Mouse (Mus musculus) thymus, adult 2 months (tissue): ENCODE measurements around the gene Haus5. TPM values are rescaled to one million over a fixed set of nuclear protein-coding genes. Genes with fewer than 3 reads are reported as not detected.

Experiments
- DNase-seq: peaks from one replicate; pipeline ENCODE4 v3.0.0; 2021
- H3K27ac ChIP-seq: fragments of 200-500 bp; 2 replicates; pipeline ENCODE4 v1.5.1; 2012; ENCODE audit warnings: low read length, control low read depth; ENCODE audit not compliant: control insufficient read depth, insufficient read depth
- H3K27me3 ChIP-seq: fragments of 200-500 bp; 2 replicates; pipeline ENCODE4 v1.6.1; 2012; ENCODE audit warnings: mild to moderate bottlenecking, low read length, moderate library complexity, mixed read lengths; ENCODE audit not compliant: control insufficient read depth, insufficient read depth
- H3K36me3 ChIP-seq: fragments of 200-500 bp; 2 replicates; pipeline ENCODE4 v1.6.1; 2012; ENCODE audit warnings: mild to moderate bottlenecking, low read length, moderate library complexity; ENCODE audit not compliant: control insufficient read depth, insufficient read depth
- H3K4me1 ChIP-seq: fragments of 200-500 bp; replicated peaks from 2 replicates; pipeline ENCODE4 v1.6.1; 2012; ENCODE audit warnings: low read length; ENCODE audit not compliant: control insufficient read depth, insufficient read depth
- H3K4me3 ChIP-seq: fragments of 200-500 bp; 2 replicates; pipeline ENCODE4 v1.5.1; 2012; ENCODE audit warnings: mild to moderate bottlenecking, low read length, control low read depth, moderate library complexity; ENCODE audit not compliant: control insufficient read depth, insufficient read depth
- CTCF ChIP-seq: fragments of 200-500 bp; IDR thresholded peaks from 2 replicates; pipeline ENCODE4 v1.5.1; 2012; ENCODE audit warnings: mild to moderate bottlenecking, control low read depth, low read length, moderate library complexity, borderline replicate concordance; ENCODE audit not compliant: control insufficient read depth, poor library complexity, insufficient read depth; ENCODE audit errors: extremely low read depth
- POLR2A ChIP-seq: fragments of 200-500 bp; IDR thresholded peaks from 2 replicates; pipeline ENCODE4 v1.6.1; 2012; ENCODE audit warnings: mild to moderate bottlenecking, low read length, control low read depth, moderate library complexity; ENCODE audit not compliant: control insufficient read depth, poor library complexity, insufficient read depth; ENCODE audit errors: extremely low read depth
- WGBS: fragments of 180-500 bp; shearing (Covaris S2); methylation state at CpG from one replicate; pipeline ENCODE4 v1.1.7; 2018; 5-methylcytosine and 5-hydroxymethylcytosine counted together
- polyA plus RNA-seq: library from polyadenylated mRNA; depleted of rRNA; stranded (reverse); fragments of >200 nt; gene quantifications from 2 replicates; pipeline ENCODE4 v1.2.3, GENCODE M21; 2012

Gene Haus5
- polyA plus RNA-seq, 1 experiment: 41.2 TPM

DNA sequence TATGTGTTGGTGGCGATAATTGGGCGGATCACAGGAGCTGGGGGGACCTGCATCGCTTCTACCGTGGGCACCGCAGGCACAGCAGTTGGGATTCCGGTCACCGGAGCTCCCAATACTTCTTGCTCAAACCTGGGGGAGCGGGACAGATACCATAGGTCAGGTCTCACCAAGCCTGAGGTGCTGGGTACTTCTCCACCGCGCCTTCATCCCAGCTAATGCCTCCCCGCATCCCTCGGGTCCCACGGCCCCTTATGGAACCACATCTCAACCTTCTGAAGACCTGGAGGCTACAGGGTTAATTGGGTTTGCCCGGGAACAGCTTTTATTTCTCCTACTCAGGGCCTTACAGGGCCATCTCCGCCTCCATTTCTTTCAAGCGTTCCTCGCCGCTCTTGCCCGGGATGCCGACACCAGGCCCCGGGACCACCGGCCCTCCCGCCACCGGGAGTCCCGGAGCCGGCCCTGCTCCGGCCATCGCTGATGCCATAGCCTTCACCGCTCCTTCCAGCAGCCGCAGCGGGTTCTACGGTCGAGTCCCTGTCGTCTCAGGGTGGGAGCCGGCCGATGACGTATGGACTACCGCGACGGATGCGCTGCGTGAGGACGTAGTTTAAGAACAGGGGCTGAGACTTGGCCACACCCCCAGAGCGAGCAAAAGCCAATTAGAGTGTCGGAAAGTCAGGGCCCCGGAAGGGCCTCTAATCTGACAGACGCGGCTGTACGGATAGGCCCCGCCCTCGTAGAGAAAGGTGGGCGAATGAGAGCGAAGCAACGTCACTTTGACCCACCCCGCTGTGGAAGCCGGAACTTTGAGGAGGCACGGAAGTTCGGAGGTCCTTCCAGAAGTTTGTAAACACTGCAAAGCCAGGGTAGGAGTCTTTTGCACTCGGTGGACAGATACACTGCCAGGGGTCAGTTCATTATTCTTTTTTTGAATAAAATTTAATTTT lies 14.9 kb downstream of the Haus5 start, which contains the start of gene Rbm42:
Gene Rbm42, minus strand, starts transcription at position 727 of the 950 bp plus-strand sequence.
- no peaks in the 10 kb centered on the region for H3K27me3 ChIP-seq
- H3K4me3 ChIP-seq: peak within 1 kb of the TSS; percentile 64
- peaks cover 36% of the 10 kb centered on the region for H3K36me3 ChIP-seq

DNA sequence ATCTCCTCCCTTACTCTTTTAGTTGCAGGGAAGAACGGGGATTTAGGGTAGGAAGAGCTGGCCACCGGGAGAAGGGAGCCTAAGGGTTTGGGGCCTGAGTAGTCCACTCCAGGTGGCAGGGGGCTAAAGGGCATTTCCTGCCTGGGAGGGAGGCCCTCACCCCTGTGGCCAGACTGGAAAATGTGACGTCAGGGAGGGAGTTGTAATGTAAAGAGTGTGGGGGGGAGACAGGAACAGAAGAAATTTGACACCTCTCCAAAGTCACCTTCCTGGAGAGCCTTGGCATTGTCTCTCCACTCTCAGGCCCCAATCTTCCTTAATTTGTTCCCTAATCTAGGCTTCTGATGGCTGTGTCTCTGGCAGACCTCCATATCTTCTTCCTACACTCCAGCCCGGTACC lies 25.7 kb downstream of the Haus5 start:
- WGBS: 40% methylated on average over 4 of the region's 4 CpGs
- peaks cover 34% of the 10 kb centered on the region for H3K36me3 ChIP-seq
- peaks cover 7% of the 10 kb centered on the region; the same call in 1 of the 2 replicates for H3K27me3 ChIP-seq
- H3K4me1 ChIP-seq: no peaks in the 10 kb centered on the region
- no peak for DNase-seq
- TF ChIP-seq POLR2A (no peak), CTCF (no peak)
- no peak overlapping the region for H3K4me3 ChIP-seq
- H3K27ac ChIP-seq: no peak overlapping the region

More for the DNA sequence above, 14.9 kb downstream of the Haus5 start, which contains the start of gene Rbm42:
- 2% methylated on average over 59 of the region's 59 CpGs for WGBS
- H3K4me1 ChIP-seq: peaks cover 5% of the 10 kb centered on the region
- TF ChIP-seq POLR2A (peak; percentile 68), CTCF (peak; percentile 48; the same call in 1 of the 2 replicates)
- DNase-seq: peak; percentile 99
- no peak within 1 kb of the TSS for H3K27ac ChIP-seq

DNA sequence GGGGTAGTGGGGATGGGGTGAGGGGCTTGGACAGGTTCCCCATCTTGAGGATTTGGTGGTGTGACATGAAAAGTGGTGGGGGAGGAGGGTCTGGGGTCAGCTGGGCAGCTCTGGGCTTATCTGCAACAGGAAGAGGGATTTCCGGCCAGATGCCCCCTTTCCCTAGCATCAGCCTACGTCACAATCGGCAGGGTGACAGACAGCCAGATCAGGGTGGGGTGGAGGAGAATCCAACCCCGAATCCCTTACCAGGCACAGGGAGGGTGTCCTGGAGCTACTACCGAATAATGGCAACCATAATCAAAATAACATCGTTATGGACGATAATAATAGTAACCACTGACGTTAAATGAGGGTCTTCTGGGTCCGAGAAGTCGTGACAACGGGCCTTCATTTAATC lies 28.4 kb downstream of the Haus5 start:
- Histone ChIP-seq H3K27me3 (peaks cover 20% of the 10 kb centered on the region), H3K4me1 (no peaks in the 10 kb centered on the region)
- WGBS: 34% methylated on average over 11 of the region's 11 CpGs

DNA sequence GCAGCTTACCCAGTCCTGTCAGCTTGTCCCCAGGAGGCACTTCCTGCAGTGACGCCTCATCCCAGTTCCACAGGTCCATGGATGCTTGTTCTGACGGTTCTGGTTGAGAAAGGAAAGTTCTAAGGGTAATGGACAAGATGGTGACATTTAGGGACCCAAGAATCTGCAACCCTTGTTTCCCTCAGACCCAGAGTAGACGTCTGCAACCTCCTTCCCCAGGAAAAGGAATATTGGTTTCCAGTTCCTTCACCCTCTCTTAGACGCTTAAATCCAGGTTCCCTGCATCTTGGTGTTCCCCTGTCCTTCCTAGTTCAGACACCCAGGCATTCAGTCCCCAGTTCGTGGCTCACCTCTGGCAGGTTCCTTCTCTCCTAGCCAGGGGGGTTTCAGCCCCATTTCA lies 29.0 kb downstream of the Haus5 start, which contains the start of gene Etv2:
Gene Etv2, minus strand, starts transcription at position 101 of the 400 bp plus-strand sequence.
- 10% methylated on average over 5 of the region's 5 CpGs for WGBS
- TF ChIP-seq POLR2A: no peak
- TF ChIP-seq CTCF: no peak
- DNase-seq: no peak
- Histone ChIP-seq H3K27me3 (peaks cover 20% of the 10 kb centered on the region), H3K36me3 (peaks cover 3% of the 10 kb centered on the region), H3K4me1 (no peaks in the 10 kb centered on the region), H3K4me3 (no peak within 1 kb of the TSS), H3K27ac (no peak within 1 kb of the TSS)

More for the DNA sequence above, 28.4 kb downstream of the Haus5 start:
- TF ChIP-seq CTCF: no peak
- no peak for TF ChIP-seq POLR2A
- Histone ChIP-seq H3K36me3 (peaks cover 8% of the 10 kb centered on the region), H3K4me3 (no peak overlapping the region), H3K27ac (no peak overlapping the region)
- DNase-seq: no peak

DNA sequence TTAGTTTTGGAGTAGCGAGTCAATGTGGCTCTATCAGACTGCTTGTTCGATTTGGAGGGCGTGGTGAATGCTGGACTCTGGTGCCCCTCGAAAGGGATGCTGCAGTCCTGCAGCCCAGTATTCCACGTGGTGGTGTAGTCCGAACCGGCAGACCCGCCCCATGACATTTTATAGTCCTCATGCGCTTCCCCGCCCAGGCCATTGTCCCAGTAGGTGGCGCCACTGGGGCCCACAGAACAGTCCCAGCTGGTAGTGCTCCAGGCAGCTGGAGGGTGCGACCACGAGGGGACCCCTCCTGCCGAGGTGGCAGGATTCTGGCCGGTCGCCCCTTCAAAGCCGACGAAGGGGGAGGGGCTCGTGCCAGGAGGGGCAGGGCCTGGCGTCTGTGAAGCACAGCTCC lies 30.2 kb downstream of the Haus5 start:
- no peak overlapping the region for H3K4me3 ChIP-seq
- no peaks in the 10 kb centered on the region for H3K4me1 ChIP-seq
- H3K27ac ChIP-seq: no peak overlapping the region
- peak; percentile 59 for DNase-seq
- H3K36me3 ChIP-seq: no peaks in the 10 kb centered on the region
- H3K27me3 ChIP-seq: peaks cover 20% of the 10 kb centered on the region
- TF ChIP-seq POLR2A (no peak), CTCF (peak; percentile 71; the same call in 1 of the 2 replicates)
- WGBS: 6% methylated on average over 20 of the region's 20 CpGs

DNA sequence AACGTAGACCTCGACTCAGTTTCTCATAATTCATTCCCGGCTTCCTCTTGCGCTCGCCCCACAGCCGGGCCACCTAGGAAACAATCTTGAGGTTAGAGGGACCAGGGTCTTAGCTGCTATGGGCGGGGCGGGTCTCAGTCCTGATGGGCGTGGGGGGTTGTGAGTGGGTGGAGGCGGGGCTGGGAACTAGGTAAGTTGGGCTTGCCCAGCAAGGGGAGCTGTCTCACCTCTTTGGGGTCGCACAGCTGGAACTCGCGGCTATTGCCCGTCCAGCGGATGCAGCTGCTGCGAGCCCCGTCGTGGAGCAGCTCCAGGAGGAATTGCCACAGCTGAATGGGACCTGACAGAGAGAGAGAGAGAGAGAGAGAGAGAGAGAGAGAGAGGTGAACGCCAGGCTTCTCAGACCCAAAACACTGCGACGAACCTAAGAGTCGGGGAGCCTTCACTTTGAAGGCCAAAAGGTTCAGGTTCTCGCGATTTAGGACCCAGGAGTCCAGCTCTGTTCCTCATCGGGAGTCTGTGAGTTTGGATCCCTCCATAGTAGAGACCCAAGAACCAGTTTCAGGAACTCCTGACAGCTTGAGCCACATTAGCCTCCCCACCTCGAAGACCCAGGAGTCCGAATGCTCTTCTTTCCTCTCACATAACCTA lies 30.9 kb downstream of the Haus5 start:
- WGBS: 10% methylated on average over 27 of the region's 27 CpGs
- Histone ChIP-seq H3K4me3 (no peak overlapping the region), H3K27ac (no peak overlapping the region), H3K4me1 (no peaks in the 10 kb centered on the region), H3K27me3 (peaks cover 20% of the 10 kb centered on the region), H3K36me3 (no peaks in the 10 kb centered on the region)
- DNase-seq: no peak
- TF ChIP-seq CTCF: no peak
- TF ChIP-seq POLR2A: no peak
